Mouse (Mus musculus): Measurements from ENCODE around the gene Cpeb3. TPM values are rescaled to one million over a fixed set of nuclear protein-coding genes. Genes with fewer than 3 reads are reported as not detected.
"Not testable (repeated sequence)": the region's sequence is repeated elsewhere in the genome, so short reads cannot be mapped to it uniquely, and the experiment has no call there.

Gene Cpeb3
- 10 to 100 TPM; 30.4 to 32.3 TPM for total RNA-seq (2021)
- long read RNA-seq, experiment 1, partial matches to known transcripts: 2 of 17 reads
- long read RNA-seq, experiment 1, other reads (novel, unspliced or antisense): 15 of 17 reads
- long read RNA-seq, experiment 2, full-length matches to known transcripts: 3 of 13 reads
- long read RNA-seq, experiment 2, partial matches to known transcripts: 8 of 13 reads
- long read RNA-seq, experiment 2, other reads (novel, unspliced or antisense): 2 of 13 reads

DNA sequence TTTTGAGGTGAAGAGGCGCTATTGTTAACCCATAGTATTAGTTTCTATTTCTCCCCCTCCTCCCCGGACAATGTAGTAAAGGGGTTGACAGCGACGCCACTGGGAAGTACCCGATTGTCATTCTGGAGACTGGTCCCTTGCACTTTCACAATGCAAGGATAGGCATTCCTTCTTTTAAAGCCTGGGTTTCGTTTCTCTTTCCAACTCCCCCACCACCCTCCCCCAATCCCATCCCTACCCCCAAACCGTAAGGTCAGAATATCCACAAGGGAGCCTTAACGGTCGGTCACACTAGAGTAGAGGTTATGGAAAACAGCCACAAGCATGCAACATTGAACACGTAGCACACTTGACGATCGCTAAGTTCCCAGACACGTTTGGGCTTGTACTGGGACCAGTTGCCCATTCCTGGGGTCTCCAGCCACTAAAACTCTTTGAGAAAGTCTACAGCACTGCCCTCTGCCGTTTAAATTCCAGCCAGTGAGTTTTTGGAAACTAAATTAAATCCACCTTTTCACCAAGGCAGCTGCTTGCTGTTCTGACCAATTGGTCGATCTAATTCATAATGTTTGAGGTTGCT is at the start of gene Cpeb3:
Gene Cpeb3, minus strand, starts transcription at position 426 of the 580 bp plus-strand sequence.
- DNase-seq: peak; percentile 20

DNA sequence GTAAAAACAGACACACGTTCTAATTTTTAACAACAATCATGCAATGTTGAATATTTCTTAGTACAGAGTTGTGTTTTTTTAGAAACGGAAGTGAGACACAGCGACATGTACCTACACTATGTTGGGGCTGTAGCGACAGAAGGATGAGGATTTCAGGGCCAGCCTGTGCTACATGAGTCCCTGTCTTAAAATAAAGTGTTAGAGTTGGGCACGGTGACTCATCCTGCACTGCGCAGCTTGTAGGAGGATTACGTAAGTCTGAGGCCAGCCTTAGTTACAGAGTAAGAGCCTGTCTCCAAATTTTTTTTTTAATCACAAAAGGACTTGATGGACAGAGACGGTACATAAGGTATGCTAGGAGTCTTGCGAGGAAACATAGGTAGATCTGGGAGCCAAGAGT is 46.9 kb upstream of the Cpeb3 start:
- DNase-seq: no peak

DNA sequence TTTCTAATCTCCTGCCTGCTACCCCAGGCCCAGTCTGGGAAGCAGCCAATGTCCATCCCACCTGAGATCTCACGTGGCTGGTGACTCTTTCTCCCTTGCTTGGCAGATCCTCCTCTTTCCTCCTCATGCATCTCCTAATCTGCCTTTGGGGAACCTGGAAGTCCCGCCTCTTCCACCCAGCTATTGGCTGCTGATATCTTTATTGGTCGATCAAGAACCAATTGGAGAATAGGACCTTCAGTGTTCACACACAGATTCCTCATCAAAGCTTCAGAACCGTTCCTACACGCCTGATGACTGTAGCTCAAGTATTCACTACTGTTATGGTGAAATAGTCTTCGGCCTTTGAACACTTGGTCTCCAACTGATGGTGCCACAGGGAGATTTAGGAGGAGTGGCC is 43.7 kb upstream of the Cpeb3 start:
- no peak for DNase-seq

DNA sequence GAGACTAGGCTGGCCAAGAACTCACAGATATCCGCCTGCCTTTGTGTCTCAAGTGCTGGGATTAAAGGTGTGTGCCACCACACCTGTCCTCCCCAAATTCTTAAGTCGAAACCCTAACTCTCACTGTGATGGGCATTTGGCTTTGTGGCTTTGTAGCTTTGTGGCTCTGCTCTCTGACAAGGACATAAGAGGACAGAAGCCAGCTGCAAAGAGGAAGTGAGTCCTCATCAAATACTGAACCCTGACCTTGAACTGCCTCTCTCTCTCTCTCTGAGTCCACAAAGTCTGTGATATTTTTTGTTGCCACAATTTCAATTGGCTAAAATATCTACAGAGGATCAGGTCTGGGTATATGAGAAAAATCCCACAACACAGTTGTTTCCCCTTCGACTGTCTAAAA is 39.8 kb upstream of the Cpeb3 start:
- no peak for DNase-seq

DNA sequence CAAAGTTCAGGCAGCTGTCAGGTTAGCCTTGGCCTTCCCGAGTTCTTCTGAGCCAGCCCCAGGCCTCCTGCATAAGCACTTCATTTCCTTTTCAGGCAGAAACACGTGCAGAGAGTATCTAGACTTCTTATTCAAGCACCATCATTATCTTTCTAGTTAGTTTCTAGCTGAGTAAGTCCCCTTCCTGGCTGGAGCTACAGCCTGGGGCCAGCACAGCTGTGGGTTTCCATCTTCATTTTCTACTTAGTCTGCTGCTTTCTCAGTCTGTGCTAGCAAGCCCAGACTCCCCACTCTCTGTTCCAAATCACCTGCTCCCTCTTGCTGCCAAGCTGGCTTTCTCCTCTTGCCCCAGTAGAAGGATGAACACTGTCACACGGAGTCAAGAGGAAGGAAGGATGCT is 38.5 kb upstream of the Cpeb3 start:
- DNase-seq: no peak

DNA sequence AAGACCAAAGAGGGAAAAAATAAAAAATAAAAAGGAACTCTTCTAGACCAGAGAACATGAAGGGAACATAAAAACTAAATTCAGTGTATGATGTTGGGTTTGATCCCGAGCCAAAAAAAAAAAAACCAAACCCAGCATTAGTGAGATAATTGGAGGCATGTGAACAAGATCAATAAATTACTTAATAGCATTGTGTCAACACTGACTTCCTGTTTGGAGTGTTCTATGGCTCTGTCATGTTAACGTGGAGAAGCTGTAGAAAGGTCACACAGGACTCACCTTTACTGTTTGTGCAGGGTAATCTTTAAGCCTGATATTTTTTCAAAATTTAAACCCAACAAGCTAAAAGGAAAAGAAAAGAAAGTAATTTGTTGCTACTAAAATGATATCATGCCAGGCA is 34.3 kb upstream of the Cpeb3 start:
- DNase-seq: no peak

DNA sequence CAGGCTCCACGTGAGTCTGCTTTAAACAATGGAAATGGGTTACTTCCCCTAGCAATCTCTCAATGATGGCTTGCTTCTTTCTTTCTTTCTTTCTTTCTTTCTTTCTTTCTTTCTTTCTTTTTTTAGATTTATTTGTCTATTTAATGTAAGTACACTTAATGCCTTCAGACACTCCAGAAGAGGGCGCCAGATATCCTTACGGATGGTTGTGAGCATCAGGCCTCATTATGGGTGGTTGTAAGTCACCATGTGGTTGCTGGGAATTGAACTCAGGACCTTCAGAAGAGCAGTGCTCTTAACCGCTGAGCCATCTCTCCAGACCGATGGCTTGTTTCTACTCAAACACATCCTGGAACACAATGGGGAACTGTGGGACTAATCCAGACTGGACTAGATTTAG is 32.8 kb upstream of the Cpeb3 start:
- DNase-seq: no peak

DNA sequence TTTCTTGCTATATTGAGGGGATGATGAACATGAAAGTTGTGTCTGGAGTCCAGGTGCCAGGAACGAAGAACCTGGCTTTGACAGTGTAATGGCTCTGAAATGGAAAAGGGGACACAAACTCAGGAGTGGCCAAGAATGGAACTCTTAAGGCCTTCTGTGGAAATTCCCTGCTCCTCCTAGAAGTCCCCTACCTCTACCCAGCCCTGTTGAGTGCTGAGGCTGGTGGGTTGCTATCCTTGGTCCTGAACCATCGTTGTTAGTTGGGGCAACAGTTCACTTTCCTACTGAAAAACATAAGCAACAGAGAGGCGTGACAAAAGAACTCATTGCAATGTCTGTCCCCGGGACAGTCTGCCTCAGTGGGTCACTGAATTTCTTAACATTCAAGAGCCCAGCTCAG is 30.7 kb upstream of the Cpeb3 start:
- DNase-seq: peak; percentile 29

DNA sequence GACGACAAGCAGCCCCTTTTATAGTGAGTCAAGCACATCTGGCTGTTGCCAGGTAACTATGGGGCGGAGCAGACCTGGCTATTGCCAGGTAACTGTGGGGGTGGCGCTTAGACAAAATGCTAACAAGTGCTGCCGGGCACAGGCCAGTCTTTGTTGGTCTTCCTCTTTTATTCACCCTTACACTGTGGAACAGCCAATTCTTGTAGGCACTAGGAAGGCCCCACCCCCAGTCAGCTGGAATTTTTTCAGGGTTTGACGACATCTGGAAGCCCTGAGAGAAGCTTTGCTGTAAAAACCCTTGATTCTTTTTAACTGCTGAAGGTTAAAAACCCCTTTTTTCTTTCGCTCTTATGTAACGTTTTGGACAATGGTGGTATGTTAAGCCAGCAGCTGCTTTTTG is 30.2 kb upstream of the Cpeb3 start:
- no peak for DNase-seq

DNA sequence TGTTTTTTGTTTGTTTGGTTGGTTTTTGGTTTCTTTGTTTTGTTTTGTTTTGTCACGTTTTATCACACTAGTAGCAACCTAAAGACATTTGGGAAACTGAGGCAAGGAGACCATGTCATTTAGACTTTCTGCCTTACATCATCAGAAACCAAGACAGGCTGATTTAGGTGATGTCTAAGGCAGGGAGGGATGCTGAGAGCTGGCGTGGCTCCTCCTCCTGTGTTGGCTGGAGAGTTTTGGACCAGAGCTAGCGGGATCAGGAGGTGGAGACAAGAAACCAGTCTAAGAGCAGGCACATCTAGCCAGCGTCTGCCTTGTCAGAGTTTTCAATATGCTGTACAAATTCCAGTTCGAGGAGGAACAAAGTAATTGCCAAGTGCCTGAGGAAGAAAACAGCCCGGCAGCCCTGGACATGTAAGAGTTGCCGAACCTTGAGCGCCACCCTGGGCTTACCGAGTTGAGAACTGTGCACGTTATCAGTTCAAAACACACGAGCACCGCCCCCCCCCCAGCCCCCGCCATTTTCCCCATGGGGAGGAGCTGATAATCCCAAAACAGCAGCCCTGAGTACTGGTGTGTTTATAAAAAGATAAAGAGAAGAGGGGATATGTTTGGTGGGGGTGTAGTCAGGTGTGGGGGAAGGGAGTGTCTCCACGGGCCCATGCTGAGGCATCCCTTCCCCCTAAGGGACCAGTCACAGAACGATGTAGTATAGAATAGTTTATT is 29.5 kb upstream of the Cpeb3 start:
- no peak for DNase-seq

DNA sequence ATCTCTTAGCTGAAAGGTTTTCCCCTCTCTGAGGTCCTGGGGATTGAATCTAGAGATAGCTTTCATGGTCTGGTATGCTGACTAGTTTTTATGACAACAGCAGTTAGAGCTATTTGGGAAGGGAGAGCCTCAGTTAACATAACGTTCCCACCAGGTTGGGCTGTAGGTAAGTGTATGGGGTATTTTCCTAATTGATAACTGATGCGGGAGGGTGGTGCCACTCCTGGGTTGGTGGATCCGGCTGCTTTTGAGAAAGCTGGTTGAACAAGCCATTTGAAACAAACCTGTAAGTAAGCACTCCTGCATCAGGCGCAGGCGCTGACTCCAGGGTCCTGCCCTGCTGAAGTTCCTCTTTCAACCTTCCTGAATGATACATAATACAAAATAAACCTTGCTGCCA is 28.9 kb upstream of the Cpeb3 start:
- no peak for DNase-seq

DNA sequence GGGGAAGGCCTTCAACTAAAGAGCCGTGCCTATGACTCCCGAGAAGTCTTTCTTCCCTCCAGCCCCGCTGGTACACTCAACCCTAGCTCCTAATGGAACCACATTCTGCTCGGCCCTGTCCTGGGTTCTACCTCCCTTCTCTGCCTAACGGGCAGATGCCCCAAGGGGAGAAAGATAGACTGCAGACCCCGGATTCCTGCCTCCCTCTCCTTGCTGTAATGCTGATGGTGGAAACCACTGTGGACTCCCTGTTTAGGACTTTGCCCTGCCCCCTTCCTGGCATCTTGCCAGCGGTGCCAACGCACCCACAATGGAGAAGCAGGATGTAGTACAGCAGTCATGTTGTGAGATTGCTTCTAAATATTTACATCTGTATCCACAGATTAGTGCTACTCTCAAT is 27.4 kb upstream of the Cpeb3 start:
- no peak for DNase-seq

DNA sequence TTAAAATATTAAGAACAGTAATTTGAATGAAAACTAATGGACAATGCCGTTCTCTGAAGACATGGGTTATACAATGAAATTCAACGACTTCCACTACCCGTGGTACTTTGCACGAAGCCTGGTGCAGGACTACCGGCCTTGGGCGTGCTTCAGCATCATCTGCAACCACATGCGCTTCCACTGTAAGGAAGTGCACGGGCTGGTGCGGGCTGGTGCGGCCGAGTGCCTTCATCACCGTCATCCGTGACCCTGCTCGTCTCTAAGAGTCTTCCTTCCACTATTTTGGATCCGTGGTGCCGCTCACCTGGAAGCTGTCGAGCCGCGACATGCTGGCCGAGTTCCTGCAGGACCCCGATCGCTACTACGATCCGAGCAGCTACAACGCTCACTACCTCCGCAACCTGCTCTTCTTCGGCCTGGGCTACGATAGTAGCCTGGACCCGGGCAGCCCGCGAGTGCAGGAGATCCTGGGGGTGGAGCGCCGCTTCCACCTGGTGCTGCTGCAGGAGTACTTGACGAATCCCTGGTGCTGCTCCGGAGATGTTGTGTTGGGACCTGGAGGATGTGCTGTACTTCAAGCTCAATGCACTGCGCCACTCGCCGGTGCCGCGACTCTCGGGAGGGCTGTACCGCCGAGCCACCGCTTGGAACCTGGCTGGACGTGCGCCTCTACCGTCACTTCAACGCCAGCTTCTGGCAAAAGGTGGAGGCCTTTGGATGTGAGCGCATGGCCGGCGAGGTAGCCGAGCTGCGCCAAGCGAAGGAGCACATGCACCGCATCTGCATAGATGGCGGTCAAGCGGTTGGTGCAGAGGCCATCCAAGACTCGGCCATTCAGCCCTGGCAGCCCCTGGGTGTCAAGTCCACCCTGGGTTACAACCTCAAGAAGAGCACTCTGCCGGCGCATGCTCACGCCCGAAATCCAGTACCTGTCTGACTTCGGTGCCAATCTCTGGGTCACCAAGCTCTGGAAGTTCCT is 25.4 kb upstream of the Cpeb3 start:
- no peak for DNase-seq

DNA sequence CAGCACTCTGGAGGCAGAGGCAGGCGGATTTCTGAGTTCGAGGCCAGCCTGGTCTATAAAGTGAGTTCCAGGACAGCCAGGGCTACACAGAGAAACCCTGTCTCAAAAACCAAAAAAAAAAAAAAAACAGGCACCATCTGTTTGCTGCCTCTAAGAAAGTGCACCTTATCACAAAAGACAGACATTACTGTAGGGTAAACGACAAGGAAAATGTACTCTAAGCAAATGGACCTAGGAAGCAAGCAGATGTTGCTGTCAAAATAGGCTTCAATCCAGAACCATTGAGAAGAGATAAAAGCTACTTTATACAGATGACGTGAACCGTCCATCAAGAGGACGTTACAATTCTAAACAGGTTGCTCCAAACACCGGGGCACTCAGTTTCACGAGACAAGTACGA is 24.2 kb upstream of the Cpeb3 start:
- DNase-seq: not testable (repeated sequence)

DNA sequence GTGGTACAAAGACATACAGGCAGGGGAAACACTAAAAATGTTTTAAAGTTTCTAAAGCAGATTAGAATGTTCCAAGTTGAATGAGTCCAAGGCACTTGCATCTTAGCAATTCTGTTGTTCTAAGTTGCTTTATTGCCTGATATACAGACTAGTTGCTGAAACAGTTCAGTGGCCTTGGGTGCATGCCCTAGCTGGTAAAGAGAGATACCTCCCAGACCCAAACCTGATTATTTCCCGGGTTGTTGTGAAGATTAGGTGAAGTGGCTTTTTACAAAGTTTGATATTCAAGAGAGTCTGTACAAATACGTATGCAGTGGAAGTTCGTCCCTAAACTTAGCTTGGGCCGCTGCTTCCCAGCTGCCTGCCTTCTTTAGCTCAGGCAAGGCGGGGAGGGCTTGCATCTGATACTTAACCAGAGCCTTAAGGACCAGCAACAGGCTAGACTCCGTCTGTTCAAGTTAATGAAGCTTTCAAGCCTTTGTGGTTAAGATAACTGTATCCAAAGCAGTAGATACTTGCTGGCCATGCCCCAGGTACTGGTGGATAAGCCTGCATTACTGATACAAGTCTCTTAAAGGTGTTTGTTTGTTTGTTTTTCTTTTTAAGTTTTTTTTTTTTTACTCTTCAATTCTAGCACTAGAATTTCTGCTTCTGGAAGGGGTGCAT is 16.9 kb upstream of the Cpeb3 start:
- DNase-seq: no peak

DNA sequence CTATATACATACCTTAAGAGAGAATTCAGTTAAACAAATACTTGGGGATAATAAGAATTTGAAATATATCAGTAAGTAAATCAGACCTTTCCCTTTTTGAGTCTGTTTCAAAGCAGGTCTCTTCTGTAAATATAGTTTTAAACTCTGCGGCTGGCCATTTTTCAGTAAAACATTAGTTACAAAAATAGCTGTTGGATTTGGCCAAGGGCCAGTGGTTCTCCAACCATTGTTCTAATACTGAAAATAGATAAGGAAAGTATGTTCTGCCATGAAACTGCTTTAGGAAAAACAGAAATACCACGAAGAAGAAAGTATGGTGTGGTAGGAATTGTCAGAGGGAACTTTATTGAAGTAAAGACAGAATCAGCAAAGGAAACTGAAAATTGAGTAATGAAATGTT is 6.3 kb upstream of the Cpeb3 start:
- DNase-seq: no peak

DNA sequence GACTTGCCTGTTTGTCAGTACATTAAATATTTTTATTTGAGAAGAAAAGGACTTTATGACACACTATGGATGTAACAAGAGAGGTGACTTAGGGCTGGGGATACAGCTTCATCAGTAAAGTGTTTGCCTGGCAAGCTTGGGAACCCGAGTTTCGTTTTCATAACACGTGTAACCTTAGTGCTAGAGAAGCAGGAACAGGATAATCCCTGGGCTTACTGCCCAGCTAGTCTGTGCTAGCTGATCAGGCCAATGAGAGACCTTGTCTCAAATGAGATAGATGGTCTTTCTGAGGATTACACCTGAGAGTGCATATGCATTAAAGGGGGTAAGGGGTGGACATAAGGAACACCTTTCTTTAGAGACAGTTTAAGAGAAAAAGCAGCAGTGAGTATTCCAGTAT is 3.0 kb upstream of the Cpeb3 start:
- DNase-seq: no peak

DNA sequence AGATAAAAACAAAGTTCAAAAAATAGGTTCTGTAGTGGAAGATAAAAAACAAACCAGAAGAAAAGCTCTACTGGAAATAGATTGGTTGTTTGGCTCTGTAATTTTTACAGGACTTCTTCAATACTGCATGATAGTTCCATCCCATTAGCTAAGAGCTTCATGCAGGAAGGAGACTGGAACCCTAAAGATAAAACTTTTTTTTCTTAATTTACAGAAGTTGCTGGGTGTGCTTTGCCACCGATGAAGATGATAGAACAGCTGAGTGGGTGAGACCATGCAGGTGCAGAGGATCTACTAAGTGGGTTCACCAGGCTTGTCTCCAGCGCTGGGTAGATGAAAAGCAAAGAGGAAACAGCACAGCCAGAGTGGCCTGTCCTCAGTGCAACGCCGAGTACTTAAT is 2.1 kb upstream of the Cpeb3 start:
- no peak for DNase-seq

DNA sequence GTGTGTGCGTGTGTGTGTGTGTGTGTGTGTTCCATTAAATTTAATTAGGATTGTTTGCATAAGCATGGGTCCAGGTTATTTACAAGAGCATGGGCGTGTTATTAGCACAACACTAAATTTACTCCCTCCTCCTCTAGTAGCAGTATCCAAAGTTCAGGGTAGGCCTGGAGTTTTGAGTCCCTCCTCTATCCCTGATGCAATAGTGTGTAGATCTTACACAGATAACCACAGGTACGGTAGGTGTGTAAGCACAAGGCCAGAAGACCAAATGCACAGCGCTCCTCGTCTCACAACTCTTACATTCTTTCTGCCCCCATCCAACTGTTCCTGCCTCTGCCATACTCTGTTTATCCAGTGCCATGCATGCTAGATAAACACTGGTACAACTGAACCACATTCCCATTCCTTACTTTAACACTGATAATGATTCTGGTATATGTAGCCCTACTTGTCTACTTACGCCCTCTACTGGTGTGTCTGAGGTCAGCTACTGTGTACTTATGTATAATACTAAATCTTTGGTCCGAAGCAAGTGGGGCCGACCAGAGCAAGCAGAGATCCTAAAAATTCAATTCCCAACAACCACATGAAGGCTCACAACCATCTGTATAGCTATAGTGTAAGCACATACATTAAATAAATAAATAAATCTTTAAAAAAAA is 1.2 kb upstream of the Cpeb3 start:
- DNase-seq: no peak

DNA sequence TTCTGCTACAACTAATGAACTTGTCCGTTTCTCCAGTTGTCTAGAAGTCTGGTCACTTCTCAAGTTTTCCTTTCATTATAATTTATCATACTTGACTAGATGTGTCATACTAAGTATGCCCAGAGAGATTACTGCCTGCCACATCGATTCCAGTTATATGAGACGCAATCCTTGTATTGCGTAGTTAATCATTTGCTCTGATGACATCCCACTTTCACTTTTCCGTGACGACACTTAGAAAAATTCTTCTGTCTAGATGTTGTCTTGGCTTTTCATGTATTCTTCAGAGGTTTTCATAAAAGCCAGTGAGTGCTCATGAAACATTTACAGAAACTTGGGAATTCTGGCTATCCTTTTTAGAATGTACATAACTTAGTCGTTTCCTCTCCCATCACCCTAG is 585 bp upstream of the Cpeb3 start:
- DNase-seq: no peak
